Mouse (Mus musculus): ENCODE results near the gene Krt7.

DNA sequence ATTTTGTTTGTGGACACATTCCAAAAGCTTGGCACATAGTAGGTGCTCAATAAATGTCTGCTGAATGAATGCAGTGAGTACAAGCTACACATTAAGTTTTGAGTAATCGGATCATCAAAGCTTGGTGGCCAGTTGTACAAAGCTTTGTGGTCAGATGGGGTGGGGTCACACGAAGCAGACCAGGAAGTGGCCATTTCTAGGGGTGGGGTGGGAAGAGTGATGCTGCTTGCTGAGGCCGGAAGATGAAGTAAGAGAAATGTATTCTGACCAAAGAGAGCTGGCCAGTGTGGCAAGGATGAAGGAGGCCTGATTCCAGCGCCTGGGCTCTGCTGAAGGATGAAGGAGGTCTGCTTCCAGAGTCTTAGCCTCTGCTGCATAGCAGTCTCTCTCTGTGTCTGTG, 58.2 kb downstream of the Krt7 start:
- TF ChIP-seq POLR2A (IDR thresholded peaks at IDR 0.05; ENCODE audit: control insufficient read depth, extremely low read depth, insufficient read depth, low read length, poor library complexity), result no peak
- no peak for TF ChIP-seq CTCF (IDR thresholded peaks at IDR 0.05; ENCODE audit: borderline replicate concordance, control insufficient read depth, extremely low read depth, insufficient read depth, low read length, poor library complexity)

All from thymus, adult 2 months (tissue).